Mouse (Mus musculus): Measurements from ENCODE around the gene Uimc1. TPM values are rescaled to one million over a fixed set of nuclear protein-coding genes. Genes with fewer than 3 reads are reported as not detected.

The Uimc1 gene
- 23.1 and 25.3 TPM in 2 replicates for polyA plus RNA-seq (2016; fragmentation: Nextera tagmentation; extraction: Ambion mirVana)

- peak; percentile 89 for ATAC-seq (ENCODE audit: low FRiP score)
- H3K9me3 ChIP-seq (replicated peaks): no peaks in the 10 kb centered on the region
- under 1% methylated on average over 80 of the region's 81 CpGs for WGBS
- H3K27ac ChIP-seq: peak within 1 kb of the TSS; percentile 93
- H3K9ac ChIP-seq: peak within 1 kb of the TSS; percentile 91
- no peaks in the 10 kb centered on the region for H3K27me3 ChIP-seq
- no peaks in the 10 kb centered on the region for H3K36me3 ChIP-seq
- peak within 1 kb of the TSS; percentile 57 for H3K4me2 ChIP-seq (replicated peaks)
- H3K4me3 ChIP-seq: peak within 1 kb of the TSS; percentile 80
- H3K4me1 ChIP-seq: peaks cover 6% of the 10 kb centered on the region
Observed at GRCm38 (mm10) chr13:55099726-55100478, at the start of gene Uimc1. TSS of gene Uimc1 (minus strand) at chr13:55100300.

GRCm38 (mm10) chr13:55140271-55140670, 40.2 kb upstream of the Uimc1 start:
- 70% methylated on average over 2 of the region's 2 CpGs for WGBS
- H3K4me2 ChIP-seq (replicated peaks): no peak overlapping the region
- no peak overlapping the region for H3K4me3 ChIP-seq
- H3K27ac ChIP-seq: no peak overlapping the region
- no peak overlapping the region for H3K9ac ChIP-seq
- no peaks in the 10 kb centered on the region for H3K4me1 ChIP-seq
- H3K27me3 ChIP-seq: no peaks in the 10 kb centered on the region
- no peaks in the 10 kb centered on the region for H3K36me3 ChIP-seq
- no peaks in the 10 kb centered on the region for H3K9me3 ChIP-seq (replicated peaks)
- no peak for ATAC-seq (ENCODE audit: low FRiP score)

GRCm38 (mm10) chr13:55135382-55135781, 35.3 kb upstream of the Uimc1 start:
- ATAC-seq (ENCODE audit: low FRiP score): no peak
- Histone ChIP-seq H3K36me3 (peaks cover 34% of the 10 kb centered on the region), H3K9ac (no peak overlapping the region), H3K4me1 (no peaks in the 10 kb centered on the region), H3K4me3 (no peak overlapping the region), H3K9me3 (replicated peaks) (no peaks in the 10 kb centered on the region), H3K4me2 (replicated peaks) (no peak overlapping the region), H3K27ac (no peak overlapping the region), H3K27me3 (no peaks in the 10 kb centered on the region)
- 7% methylated on average over 5 of the region's 5 CpGs for WGBS

GRCm38 (mm10) chr13:55133448-55133847, 33.3 kb upstream of the Uimc1 start, which contains the start of gene Gm17617:
TSS of gene Gm17617 (minus strand) at chr13:55133548.
- Histone ChIP-seq H3K27me3 (no peaks in the 10 kb centered on the region), H3K4me3 (no peak within 1 kb of the TSS), H3K9ac (no peak within 1 kb of the TSS), H3K36me3 (peaks cover 49% of the 10 kb centered on the region), H3K4me2 (replicated peaks) (no peak within 1 kb of the TSS), H3K4me1 (no peaks in the 10 kb centered on the region), H3K9me3 (replicated peaks) (no peaks in the 10 kb centered on the region), H3K27ac (no peak within 1 kb of the TSS)
- WGBS: 91% methylated on average over 2 of the region's 2 CpGs
- ATAC-seq (ENCODE audit: low FRiP score): no peak

GRCm38 (mm10) chr13:55124903-55125302, 24.8 kb upstream of the Uimc1 start:
- Histone ChIP-seq H3K4me3 (no peak overlapping the region), H3K27me3 (no peaks in the 10 kb centered on the region), H3K4me2 (replicated peaks) (no peak overlapping the region), H3K27ac (no peak overlapping the region), H3K9me3 (replicated peaks) (no peaks in the 10 kb centered on the region), H3K36me3 (peaks cover 66% of the 10 kb centered on the region), H3K9ac (no peak overlapping the region), H3K4me1 (no peaks in the 10 kb centered on the region)
- no peak for ATAC-seq (ENCODE audit: low FRiP score)
- 94% methylated on average over 6 of the region's 6 CpGs for WGBS

- 87% methylated on average over 6 of the region's 6 CpGs for WGBS
- ATAC-seq (ENCODE audit: low FRiP score): no peak
Observed at GRCm38 (mm10) chr13:55114375-55114774, 14.3 kb upstream of the Uimc1 start.

GRCm38 (mm10) chr13:55107694-55108093, 7.6 kb upstream of the Uimc1 start:
- no peak overlapping the region for H3K4me2 ChIP-seq (replicated peaks)
- H3K4me1 ChIP-seq: peaks cover 12% of the 10 kb centered on the region
- 79% methylated on average over 8 of the region's 8 CpGs for WGBS
- no peak overlapping the region for H3K4me3 ChIP-seq
- no peak overlapping the region for H3K9ac ChIP-seq
- no peak overlapping the region for H3K27ac ChIP-seq
- H3K27me3 ChIP-seq: no peaks in the 10 kb centered on the region
- no peak for ATAC-seq (ENCODE audit: low FRiP score)
- H3K36me3 ChIP-seq: peaks cover 21% of the 10 kb centered on the region
- H3K9me3 ChIP-seq (replicated peaks): no peaks in the 10 kb centered on the region

More at GRCm38 (mm10) chr13:55114375-55114774, 14.3 kb upstream of the Uimc1 start:
- no peak overlapping the region for H3K4me3 ChIP-seq
- no peak overlapping the region for H3K9ac ChIP-seq
- no peaks in the 10 kb centered on the region for H3K4me1 ChIP-seq
- H3K9me3 ChIP-seq (replicated peaks): no peaks in the 10 kb centered on the region
- H3K27me3 ChIP-seq: no peaks in the 10 kb centered on the region
- H3K27ac ChIP-seq: no peak overlapping the region
- no peak overlapping the region for H3K4me2 ChIP-seq (replicated peaks)
- peaks cover 45% of the 10 kb centered on the region for H3K36me3 ChIP-seq

- ATAC-seq (ENCODE audit: low FRiP score): no peak
- H3K9me3 ChIP-seq (replicated peaks): no peaks in the 10 kb centered on the region
- WGBS: 91% methylated on average over 4 of the region's 4 CpGs
- H3K36me3 ChIP-seq: peaks cover 18% of the 10 kb centered on the region
- no peak overlapping the region for H3K9ac ChIP-seq
- no peak overlapping the region for H3K4me3 ChIP-seq
- H3K4me1 ChIP-seq: peaks cover 12% of the 10 kb centered on the region
- H3K27ac ChIP-seq: no peak overlapping the region
- H3K27me3 ChIP-seq: no peaks in the 10 kb centered on the region
- H3K4me2 ChIP-seq (replicated peaks): no peak overlapping the region
Observed at GRCm38 (mm10) chr13:55107116-55107515, 7.0 kb upstream of the Uimc1 start.

- Histone ChIP-seq H3K36me3 (peaks cover 18% of the 10 kb centered on the region), H3K4me3 (peak overlapping the region; percentile 75), H3K9ac (peak overlapping the region; percentile 83), H3K27me3 (no peaks in the 10 kb centered on the region), H3K4me2 (replicated peaks) (peak overlapping the region; percentile 86), H3K27ac (peak overlapping the region; percentile 84; the same call in 1 of the 2 replicates), H3K9me3 (replicated peaks) (no peaks in the 10 kb centered on the region), H3K4me1 (peaks cover 12% of the 10 kb centered on the region)
- 24% methylated on average over 8 of the region's 8 CpGs for WGBS
- no peak for ATAC-seq (ENCODE audit: low FRiP score)
Observed at GRCm38 (mm10) chr13:55105953-55106691, 6.0 kb upstream of the Uimc1 start.

- H3K27me3 ChIP-seq: no peaks in the 10 kb centered on the region
- peak within 1 kb of the TSS; percentile 84 for H3K27ac ChIP-seq
- H3K4me3 ChIP-seq: peak within 1 kb of the TSS; percentile 75
- H3K9me3 ChIP-seq (replicated peaks): no peaks in the 10 kb centered on the region
- peak within 1 kb of the TSS; percentile 86 for H3K4me2 ChIP-seq (replicated peaks)
- peaks cover 18% of the 10 kb centered on the region for H3K36me3 ChIP-seq
- WGBS: 1% methylated on average over 65 of the region's 66 CpGs
- H3K9ac ChIP-seq: peak within 1 kb of the TSS; percentile 83
- H3K4me1 ChIP-seq: peaks cover 12% of the 10 kb centered on the region
- peak; percentile 90 for ATAC-seq (ENCODE audit: low FRiP score)
Observed at GRCm38 (mm10) chr13:55105045-55105952, 5.2 kb upstream of the Uimc1 start, which contains the start of gene Zfp346. TSS of gene Zfp346 (plus strand) at chr13:55105311.

- Histone ChIP-seq H3K27me3 (no peaks in the 10 kb centered on the region), H3K9me3 (replicated peaks) (no peaks in the 10 kb centered on the region), H3K4me2 (replicated peaks) (no peak overlapping the region), H3K4me3 (no peak overlapping the region), H3K9ac (no peak overlapping the region), H3K4me1 (peaks cover 18% of the 10 kb centered on the region), H3K27ac (no peak overlapping the region), H3K36me3 (peaks cover 11% of the 10 kb centered on the region)
- 63% methylated on average over 2 of the region's 2 CpGs for WGBS
- no peak for ATAC-seq (ENCODE audit: low FRiP score)
Observed at GRCm38 (mm10) chr13:55103351-55103750, 3.3 kb upstream of the Uimc1 start.

GRCm38 (mm10) chr13:55102366-55102765, 2.3 kb upstream of the Uimc1 start:
- Histone ChIP-seq H3K9me3 (replicated peaks) (no peaks in the 10 kb centered on the region), H3K9ac (no peak overlapping the region), H3K27me3 (no peaks in the 10 kb centered on the region), H3K36me3 (peaks cover 1% of the 10 kb centered on the region; the same call in 1 of the 2 replicates), H3K4me3 (no peak overlapping the region), H3K4me1 (peaks cover 18% of the 10 kb centered on the region), H3K27ac (no peak overlapping the region), H3K4me2 (replicated peaks) (no peak overlapping the region)
- ATAC-seq (ENCODE audit: low FRiP score): no peak
- 92% methylated on average over 3 of the region's 3 CpGs for WGBS
